Mouse (Mus musculus) c-Kit-positive CD71-positive TER-119-negative erythroid progenitor cells, embryonic 14.5 days (primary cell): Measurements from ENCODE around the gene Spns3.

Source experiments
- DNase-seq: peaks from one replicate; pipeline ENCODE4 v3.0.0-alpha.2; 2013; ENCODE audit warnings: low read depth

Gene Spns3

DNA sequence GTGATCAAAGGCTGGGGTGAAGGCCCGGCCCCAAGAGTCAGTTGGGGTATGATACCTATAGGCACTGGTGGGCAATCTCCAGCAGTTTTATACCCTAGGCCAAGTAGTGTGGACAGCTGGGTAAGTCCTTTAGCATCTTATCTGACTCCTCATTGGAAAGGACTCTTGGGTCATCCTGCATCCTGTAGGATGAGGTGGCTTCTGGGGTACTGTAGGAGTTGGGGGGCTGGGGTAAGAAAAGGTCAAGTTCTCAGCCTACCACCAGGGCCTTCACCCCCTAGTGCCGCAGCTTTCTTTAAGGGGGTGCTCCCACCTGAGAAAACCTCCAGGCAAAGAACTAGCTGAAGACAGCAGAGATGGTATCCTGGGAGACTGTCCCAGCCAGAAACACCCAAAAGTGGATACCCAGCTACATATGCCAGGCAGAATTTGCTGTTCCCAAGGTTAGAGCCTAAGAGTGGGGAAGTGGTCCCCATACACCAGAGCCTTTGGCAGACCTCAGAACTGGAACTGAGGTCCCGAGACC is 98.1 kb downstream of the Spns3 start:
- no peak for DNase-seq

DNA sequence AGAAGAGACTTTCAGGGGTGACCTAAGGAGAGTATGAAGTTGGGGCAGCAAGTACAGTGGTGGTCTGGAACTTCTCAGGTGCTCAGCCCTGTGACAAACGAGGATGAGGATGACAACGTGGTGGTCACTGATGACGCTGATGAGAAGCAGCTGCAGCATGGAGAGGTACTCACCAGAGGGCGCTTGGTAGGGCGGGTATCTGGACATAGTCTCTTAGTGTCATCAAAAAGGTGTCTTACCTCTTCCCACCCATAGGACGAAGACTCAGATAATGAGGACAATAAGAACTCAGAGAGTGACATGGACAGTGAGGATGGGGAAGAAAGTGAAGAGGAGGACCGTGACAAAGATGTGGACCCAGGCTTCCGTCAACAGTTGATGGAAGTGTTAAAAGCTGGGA is 102.8 kb downstream of the Spns3 start:
- DNase-seq: no peak

DNA sequence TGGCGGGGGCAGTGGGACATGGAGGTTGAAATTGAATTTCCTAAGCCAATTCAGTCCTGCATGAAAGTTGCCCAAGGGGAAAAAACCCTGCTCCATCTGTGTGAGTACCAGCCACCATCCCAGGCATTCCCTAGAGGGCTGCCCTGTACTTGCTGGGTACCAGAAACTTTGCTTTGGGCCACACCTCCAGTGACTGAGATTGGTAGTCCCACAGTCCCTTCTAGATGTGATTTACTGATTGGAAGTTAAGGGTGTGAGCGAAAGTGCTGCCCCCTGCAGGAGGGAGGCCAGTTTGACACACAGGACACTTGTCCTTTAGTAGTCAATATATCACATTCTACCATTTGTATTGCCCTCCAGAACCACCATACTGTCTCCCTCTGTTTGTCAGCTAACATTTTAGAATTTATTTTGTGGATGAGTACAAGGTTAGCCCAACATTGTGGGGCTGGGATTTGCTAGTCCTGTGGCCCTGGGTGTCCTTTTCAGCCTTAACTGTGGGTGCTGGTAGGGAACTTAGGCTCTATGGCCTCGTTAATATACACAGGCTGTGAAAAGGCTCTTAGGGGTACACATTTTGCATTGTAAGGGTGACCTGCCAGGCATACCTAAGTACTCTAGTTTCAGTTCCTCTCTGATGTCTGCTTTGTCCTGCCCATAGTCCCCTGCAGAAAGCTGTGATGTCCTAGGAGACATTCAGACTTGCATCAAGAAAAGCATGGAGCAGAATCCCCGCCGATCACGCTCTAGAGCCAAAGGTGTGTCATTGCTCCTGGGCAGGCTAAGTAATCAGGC is 103.8 kb downstream of the Spns3 start:
- DNase-seq: peak; percentile 49
